ENCODE assay signal across 15 mouse cellular contexts in genomic region chr12:13049659-13050058, GRCm38 (mm10).
DNase-seq lines count a peak whose midpoint lies in the region; ATAC-seq and TF ChIP-seq lines count a peak whose summit lies in the region.
"Had no signal": no experiment of that assay in that cellular context is flagged by ENCODE, and none has a peak within 500 bp of the region (broad histone marks: within the 10 kb centered on the region; RNA-seq: fewer than 3 reads in every experiment).

No protein-coding gene starts in this region.

- peaks cover 38% of the 10 kb centered on the region for H3K4me1 ChIP-seq in hindbrain, embryonic 10.5 days (replicated peaks)
- H3K4me1 ChIP-seq in hindbrain, embryonic 13.5 days (replicated peaks): peaks cover 26% of the 10 kb centered on the region
- peaks cover 41% of the 10 kb centered on the region for H3K4me1 ChIP-seq in embryonic facial prominence, embryonic 13.5 days
- H3K4me1 ChIP-seq in kidney, embryonic 16.5 days (ENCODE audit: insufficient read depth, low read length): peaks cover 43% of the 10 kb centered on the region
- H3K4me1 ChIP-seq in stomach, postnatal 0 days (replicated peaks; ENCODE audit: control insufficient read depth, insufficient read depth): no peaks in the 10 kb centered on the region

- no peak overlapping the region for H3K9ac ChIP-seq in hindbrain, embryonic 13.5 days
- H3K9ac ChIP-seq in embryonic facial prominence, embryonic 13.5 days: no peak overlapping the region
- no peak overlapping the region for H3K9ac ChIP-seq in kidney, embryonic 16.5 days (replicated peaks; ENCODE audit: low read length)
- no peak overlapping the region for H3K9ac ChIP-seq in stomach, postnatal 0 days (ENCODE audit: low read length)
- H3K9ac ChIP-seq: embryonic facial prominence, embryonic 12.5 days had no signal

- no peaks in the 10 kb centered on the region for H3K9me3 ChIP-seq in hindbrain, embryonic 10.5 days
- no peaks in the 10 kb centered on the region for H3K9me3 ChIP-seq in hindbrain, embryonic 13.5 days
- H3K9me3 ChIP-seq in embryonic facial prominence, embryonic 13.5 days: no peaks in the 10 kb centered on the region
- no peaks in the 10 kb centered on the region for H3K9me3 ChIP-seq in kidney, embryonic 16.5 days (ENCODE audit: low read length)
- H3K9me3 ChIP-seq in stomach, postnatal 0 days (ENCODE audit: control insufficient read depth, low read length): no peaks in the 10 kb centered on the region
- H3K9me3 ChIP-seq: embryonic facial prominence, embryonic 12.5 days had no signal

- peak; percentile 17 for DNase-seq in hindbrain, embryonic 10.5 days (ENCODE audit: low spot score)
- DNase-seq in neural tube, embryonic 10.5 days (ENCODE audit: extremely low spot score, low spot score): peak; percentile 61
- DNase-seq in right cerebral cortex, postnatal 4 days: no peak
- DNase-seq in cerebellum, postnatal 4 days (ENCODE audit: low spot score in 2 of 2): no peak
- no peak for DNase-seq in stomach, postnatal 0 days (ENCODE audit: low spot score)
- DNase-seq: adrenal gland, adult 8-10 months; cerebellum, adult 11 months; heart, postnatal 36 days; layer of hippocampus, postnatal 36 days; lung, adult 2 months had no signal

- no peak overlapping the region for H3K4me3 ChIP-seq in hindbrain, embryonic 10.5 days
- H3K4me3 ChIP-seq in hindbrain, embryonic 13.5 days: no peak overlapping the region
- H3K4me3 ChIP-seq in embryonic facial prominence, embryonic 13.5 days: no peak overlapping the region
- no peak overlapping the region for H3K4me3 ChIP-seq in kidney, embryonic 16.5 days (ENCODE audit: low read length)
- H3K4me3 ChIP-seq in stomach, postnatal 0 days (ENCODE audit: low read depth, low read length): no peak overlapping the region
- H3K4me3 ChIP-seq: embryonic facial prominence, embryonic 12.5 days had no signal

- 62% methylated on average over 8 of the region's 8 CpGs for WGBS in hindbrain, embryonic 10.5 days
- 61% methylated on average over 8 of the region's 8 CpGs for WGBS in hindbrain, embryonic 13.5 days
- 27% methylated on average over 8 of the region's 8 CpGs for WGBS in embryonic facial prominence, embryonic 13.5 days
- 6% methylated on average over 8 of the region's 8 CpGs for WGBS in kidney, embryonic 16.5 days
- WGBS in stomach, postnatal 0 days: 26% methylated on average over 8 of the region's 8 CpGs

- H3K4me2 ChIP-seq in hindbrain, embryonic 13.5 days: no peak overlapping the region
- peak overlapping the region; percentile 5; the same call in 1 of the 2 replicates for H3K4me2 ChIP-seq in embryonic facial prominence, embryonic 13.5 days
- 0 out of 2 replicates have a peak overlapping the region, but pooled peaks have one; percentile 14 for H3K4me2 ChIP-seq in kidney, embryonic 16.5 days (replicated peaks; ENCODE audit: low read depth, low read length)
- H3K4me2 ChIP-seq in stomach, postnatal 0 days (replicated peaks; ENCODE audit: low read depth): no peak overlapping the region
- H3K4me2 ChIP-seq: embryonic facial prominence, embryonic 12.5 days had no signal

- no peak overlapping the region; the same call in 1 of the 2 replicates for H3K27ac ChIP-seq in hindbrain, embryonic 10.5 days
- no peak overlapping the region for H3K27ac ChIP-seq in hindbrain, embryonic 13.5 days
- H3K27ac ChIP-seq in embryonic facial prominence, embryonic 13.5 days: 0 out of 2 replicates have a peak overlapping the region, but pooled peaks have one; percentile 23
- peak overlapping the region; percentile 75 for H3K27ac ChIP-seq in kidney, embryonic 16.5 days (ENCODE audit: low read length)
- no peak overlapping the region for H3K27ac ChIP-seq in stomach, postnatal 0 days (replicated peaks)
- H3K27ac ChIP-seq: embryonic facial prominence, embryonic 12.5 days had no signal

- TF ChIP-seq EP300 in stomach, postnatal 0 days (optimal IDR thresholded peaks at IDR 0.05): no peak

- no peak for TF ChIP-seq CTCF in stomach, postnatal 0 days (IDR thresholded peaks at IDR 0.05; ENCODE audit: low read depth)

- H3K36me3 ChIP-seq in hindbrain, embryonic 10.5 days: no peaks in the 10 kb centered on the region
- H3K36me3 ChIP-seq in hindbrain, embryonic 13.5 days: no peaks in the 10 kb centered on the region
- H3K36me3 ChIP-seq in embryonic facial prominence, embryonic 13.5 days: no peaks in the 10 kb centered on the region
- no peaks in the 10 kb centered on the region for H3K36me3 ChIP-seq in kidney, embryonic 16.5 days (ENCODE audit: insufficient read depth, low read length)
- no peaks in the 10 kb centered on the region for H3K36me3 ChIP-seq in stomach, postnatal 0 days (ENCODE audit: control insufficient read depth, insufficient read depth, low read length)
- H3K36me3 ChIP-seq: embryonic facial prominence, embryonic 12.5 days had no signal

- H3K27me3 ChIP-seq in hindbrain, embryonic 10.5 days (ENCODE audit: insufficient read depth, poor library complexity, severe bottlenecking): no peaks in the 10 kb centered on the region
- no peaks in the 10 kb centered on the region for H3K27me3 ChIP-seq in hindbrain, embryonic 13.5 days
- H3K27me3 ChIP-seq in embryonic facial prominence, embryonic 13.5 days: peaks cover 6% of the 10 kb centered on the region; the same call in 1 of the 2 replicates
- H3K27me3 ChIP-seq in kidney, embryonic 16.5 days (ENCODE audit: insufficient read depth, low read length): no peaks in the 10 kb centered on the region
- no peaks in the 10 kb centered on the region for H3K27me3 ChIP-seq in stomach, postnatal 0 days (ENCODE audit: control insufficient read depth, insufficient read depth, low read length)
- H3K27me3 ChIP-seq: embryonic facial prominence, embryonic 12.5 days had no signal

- ATAC-seq in hindbrain, embryonic 13.5 days (ENCODE audit: low FRiP score): no peak
- ATAC-seq in embryonic facial prominence, embryonic 13.5 days (ENCODE audit: insufficient number of reproducible peaks, insufficient read depth, low FRiP score, low TSS enrichment, low read depth): peak; percentile 39; the same call in 1 of the 2 replicates
- peak; percentile 88 for ATAC-seq in kidney, embryonic 16.5 days (ENCODE audit: low FRiP score, low TSS enrichment)
- no peak for ATAC-seq in stomach, postnatal 0 days (ENCODE audit: low FRiP score, low TSS enrichment)
- ATAC-seq: midbrain, embryonic 16.5 days had no signal

Comparison
In these comparisons a context has a peak if more than half of its experiments do, and no peak if none do; other contexts are left out.
1. DNase-seq: peak in hindbrain, embryonic 10.5 days (single experiment) and neural tube, embryonic 10.5 days (single experiment); none in right cerebral cortex, postnatal 4 days (single experiment), cerebellum, postnatal 4 days (0 of 2) and stomach, postnatal 0 days (single experiment).
2. H3K27ac ChIP-seq: peak in embryonic facial prominence, embryonic 13.5 days (single experiment) and kidney, embryonic 16.5 days (single experiment); none in hindbrain, embryonic 10.5 days (single experiment), hindbrain, embryonic 13.5 days (single experiment) and stomach, postnatal 0 days (single experiment).
3. ATAC-seq: peak in embryonic facial prominence, embryonic 13.5 days (single experiment) and kidney, embryonic 16.5 days (single experiment); none in hindbrain, embryonic 13.5 days (single experiment) and stomach, postnatal 0 days (single experiment).
4. H3K4me2 ChIP-seq: peak in embryonic facial prominence, embryonic 13.5 days (single experiment) and kidney, embryonic 16.5 days (single experiment); none in hindbrain, embryonic 13.5 days (single experiment) and stomach, postnatal 0 days (single experiment).